Mouse (Mus musculus) heart, adult 2 months (tissue): ENCODE data around the gene Fam198a. TPM values are rescaled to one million over a fixed set of nuclear protein-coding genes. Genes with fewer than 3 reads are reported as not detected.
A peak's percentile ranks its signal among the peaks of the same experiment; 100 is the strongest.

Source experiments
- DNase-seq, 2 experiments: peaks; one replicate each; pipeline ENCODE4 v3.0.0; 2021
- H3K27ac ChIP-seq: fragments of 200-600 bp; 2 replicates; pipeline ENCODE4 v1.8.1; 2022
- H3K27me3 ChIP-seq: fragments of 200-500 bp; 2 replicates; pipeline ENCODE4 v1.6.1; 2012; ENCODE audit warnings: mild to moderate bottlenecking, low read length, inconsistent platforms, mixed read lengths; ENCODE audit not compliant: control insufficient read depth, insufficient read depth
- H3K36me3 ChIP-seq: fragments of 200-500 bp; 2 replicates; pipeline ENCODE4 v1.6.1; 2012; ENCODE audit warnings: low read length, inconsistent platforms; ENCODE audit not compliant: control insufficient read depth, insufficient read depth
- H3K4me1 ChIP-seq: fragments of 200-500 bp; 2 replicates; pipeline ENCODE4 v1.6.1; 2011; ENCODE audit warnings: low read length; ENCODE audit not compliant: control insufficient read depth, insufficient read depth
- H3K4me3 ChIP-seq: fragments of 200-600 bp; 2 replicates; pipeline ENCODE4 v1.8.1; 2022
- H3K79me2 ChIP-seq: fragments of 200-500 bp; replicated peaks from 2 replicates; pipeline ENCODE4 v1.6.1; 2012; ENCODE audit warnings: mild to moderate bottlenecking, inconsistent platforms, low read length, moderate library complexity, mixed read lengths; ENCODE audit not compliant: control insufficient read depth, insufficient read depth
- H3K9ac ChIP-seq: fragments of 200-500 bp; 2 replicates; pipeline ENCODE4 v1.6.1; 2012; ENCODE audit warnings: low read depth, mild to moderate bottlenecking, control low read depth, inconsistent platforms, low read length, mixed read lengths
- CTCF ChIP-seq: fragments of 200-600 bp; IDR thresholded peaks from 2 replicates; pipeline ENCODE4 v1.8.1; 2022; ENCODE audit warnings: antibody characterized with exemption, mild to moderate bottlenecking, moderate library complexity
- EP300 ChIP-seq: fragments of 200-500 bp; IDR thresholded peaks from 2 replicates; pipeline ENCODE4 v1.6.1; 2011; ENCODE audit warnings: low read depth, low read length, control low read depth; ENCODE audit not compliant: insufficient read depth
- POLR2A ChIP-seq: fragments of 200-500 bp; IDR thresholded peaks from 2 replicates; pipeline ENCODE4 v1.6.1; 2011; ENCODE audit warnings: mild to moderate bottlenecking, low read depth, low read length, control low read depth; ENCODE audit not compliant: insufficient read depth
- WGBS: fragments of 180-500 bp; shearing (Covaris S2); methylation state at CpG from one replicate; pipeline ENCODE4 v1.1.7; 2018; 5-methylcytosine and 5-hydroxymethylcytosine counted together
- intact Hi-C: fragments of 180-260 bp; cut with DNase I; formaldehyde crosslinking; loops from one replicate; pipeline ENCODE4 v1.15.1; 2025
- polyA plus RNA-seq: library from polyadenylated mRNA; depleted of rRNA; stranded (reverse); fragments of >200 nt; gene quantifications from 2 replicates; pipeline ENCODE4 v1.2.3, GENCODE M21; 2012
- total RNA-seq, 2 experiments: library from RNA; stranded (reverse); gene quantifications; 2 replicates each; pipeline ENCODE4 v1.2.3; 2021

The Fam198a gene
- total and polyA plus RNA-seq, 3 experiments = 0.42 to 1.5 (median 0.96) TPM

GRCm38 (mm10) chr9:121948431-121948830 is 2.4 kb upstream of the Fam198a start:
- peaks cover 3% of the 10 kb centered on the region; the same call in 1 of the 2 replicates for H3K4me1 ChIP-seq
- no peaks in the 10 kb centered on the region for H3K79me2 ChIP-seq
- no peak for TF ChIP-seq POLR2A
- no peak for TF ChIP-seq EP300
- no peak for TF ChIP-seq CTCF
- no peak overlapping the region for H3K9ac ChIP-seq
- no peak overlapping the region for H3K4me3 ChIP-seq
- no peaks in the 10 kb centered on the region for H3K36me3 ChIP-seq
- intact Hi-C loops = loop anchor here (5.0 kb wide), 2 partner anchors 279 to 299 kb away; no protein-coding TSS in a partner anchor
- no peak for DNase-seq
- 31% methylated on average over 4 of the region's 4 CpGs for WGBS
- no peak overlapping the region for H3K27ac ChIP-seq
- no peaks in the 10 kb centered on the region for H3K27me3 ChIP-seq

- H3K27ac ChIP-seq = peak overlapping the region; percentile 41
- H3K4me3 ChIP-seq = peak overlapping the region; percentile 21; the same call in 1 of the 2 replicates
- no peaks in the 10 kb centered on the region for H3K36me3 ChIP-seq
- intact Hi-C loops = no loop called here
- DNase-seq = no peak
- no peaks in the 10 kb centered on the region for H3K79me2 ChIP-seq
- no peaks in the 10 kb centered on the region for H3K27me3 ChIP-seq
- peaks cover 3% of the 10 kb centered on the region; the same call in 1 of the 2 replicates for H3K4me1 ChIP-seq
- no peak for TF ChIP-seq EP300
- WGBS = 42% methylated on average over 4 of the region's 4 CpGs
- H3K9ac ChIP-seq = peak overlapping the region; percentile 12
Observed at GRCm38 (mm10) chr9:121951114-121951423, 281 bp downstream of the Fam198a start.

- intact Hi-C loops = no loop called here
- Histone ChIP-seq H3K27me3 (no peaks in the 10 kb centered on the region), H3K36me3 (no peaks in the 10 kb centered on the region), H3K27ac (no peak overlapping the region), H3K4me1 (peaks cover 3% of the 10 kb centered on the region; the same call in 1 of the 2 replicates), H3K4me3 (no peak overlapping the region), H3K9ac (no peak overlapping the region), H3K79me2 (no peaks in the 10 kb centered on the region)
- 86% methylated on average over 6 of the region's 6 CpGs for WGBS
- TF ChIP-seq EP300 (no peak), CTCF (no peak), POLR2A (no peak)
- DNase-seq = no peak
Observed at GRCm38 (mm10) chr9:121952596-121952995, 1.8 kb downstream of the Fam198a start.

GRCm38 (mm10) chr9:121959966-121960635 is 9.3 kb downstream of the Fam198a start:
- WGBS = 51% methylated on average over 7 of the region's 7 CpGs
- Histone ChIP-seq H3K36me3 (no peaks in the 10 kb centered on the region), H3K27me3 (no peaks in the 10 kb centered on the region), H3K27ac (peak overlapping the region; percentile 1; the same call in 1 of the 2 replicates), H3K9ac (no peak overlapping the region), H3K4me1 (peaks cover 1% of the 10 kb centered on the region), H3K79me2 (no peaks in the 10 kb centered on the region), H3K4me3 (no peak overlapping the region)
- intact Hi-C loops = no loop called here
- DNase-seq = peak; percentile 36 to 41
- no peak for TF ChIP-seq CTCF
- TF ChIP-seq POLR2A = no peak
- no peak for TF ChIP-seq EP300

- no peak for DNase-seq
- H3K27ac ChIP-seq = no peak overlapping the region
- H3K4me3 ChIP-seq = no peak overlapping the region
- H3K4me1 ChIP-seq = no peaks in the 10 kb centered on the region; the same call in 1 of the 2 replicates
- WGBS = 87% methylated on average over 7 of the region's 7 CpGs
- no peaks in the 10 kb centered on the region for H3K79me2 ChIP-seq
- TF ChIP-seq CTCF (no peak), POLR2A (no peak), EP300 (no peak)
- no peaks in the 10 kb centered on the region for H3K36me3 ChIP-seq
- H3K9ac ChIP-seq = no peak overlapping the region
- intact Hi-C loops = no loop called here
- no peaks in the 10 kb centered on the region for H3K27me3 ChIP-seq
Observed at GRCm38 (mm10) chr9:121964941-121965340, 14.2 kb downstream of the Fam198a start.

GRCm38 (mm10) chr9:121968258-121968657 is 17.5 kb downstream of the Fam198a start:
- DNase-seq = no peak
- WGBS = 65% methylated on average over 5 of the region's 5 CpGs
- H3K79me2 ChIP-seq = no peaks in the 10 kb centered on the region
- H3K27me3 ChIP-seq = no peaks in the 10 kb centered on the region
- H3K4me3 ChIP-seq = no peak overlapping the region
- no peaks in the 10 kb centered on the region for H3K36me3 ChIP-seq
- no peak overlapping the region for H3K27ac ChIP-seq
- H3K9ac ChIP-seq = no peak overlapping the region
- intact Hi-C loops = no loop called here
- no peak for TF ChIP-seq CTCF
- no peak for TF ChIP-seq EP300
- TF ChIP-seq POLR2A = no peak
- H3K4me1 ChIP-seq = peaks cover 1% of the 10 kb centered on the region; the same call in 1 of the 2 replicates
